Mouse (Mus musculus): ENCODE measurements at regions not wholly inside any gene's neighbourhood (a gene's known extent, or its start where the extent isn't known, plus 50 kb on each side); places are given as distances from the start of the nearest gene placed in this dataset.

GRCm38 (mm10) chr5:148792736-148793440, 136.2 kb downstream of the Katnal1 start:
- no peak for TF ChIP-seq POLR2A (IDR thresholded peaks at IDR 0.05; ENCODE audit: low read depth, low read length)
- TF ChIP-seq CTCF (conservative IDR thresholded peaks at IDR 0.05; ENCODE audit: insufficient read depth, insufficient read length, low read depth, low read length): peak; percentile 97
